Mouse (Mus musculus) MEL (cell line): Measurements from ENCODE around the gene Efhd2. TPM values are rescaled to one million over a fixed set of nuclear protein-coding genes. Genes with fewer than 3 reads are reported as not detected.

ENCODE experiments used
- DNase-seq: peaks from one replicate; pipeline ENCODE4 v3.0.0; 2011; ENCODE audit warnings: low read depth, low spot score
- H3K27ac ChIP-seq: 2 replicates; pipeline ENCODE4 v1.5.1; 2012; ENCODE audit warnings: low read depth, mild to moderate bottlenecking, control low read depth, low read length, moderate library complexity; ENCODE audit not compliant: control insufficient read depth
- H3K27me3 ChIP-seq, 2 experiments: fragments of 150-350 bp in 1 of 2; sonication (generic) in 1 of 2; 2 replicates each; pipeline ENCODE4 v1.6.1; 2012; ENCODE audit warnings: low read length in 2 of 2, mild to moderate bottlenecking in 2 of 2, improper control_type of control experiment in 1 of 2, moderate library complexity in 1 of 2; ENCODE audit not compliant: insufficient read depth in 2 of 2, control insufficient read depth in 1 of 2
- H3K36me3 ChIP-seq, 2 experiments: 2 replicates each; pipeline ENCODE4 v1.6.1; 2012 to 2014; ENCODE audit warnings: low read length in 2 of 2, improper control_type of control experiment in 1 of 2, inconsistent platforms in 1 of 2, mild to moderate bottlenecking in 1 of 2; ENCODE audit not compliant: insufficient read depth in 2 of 2, control insufficient read depth in 1 of 2
- H3K4me1 ChIP-seq, 2 experiments: fragments of 150-350 bp in 1 of 2; sonication (generic) in 1 of 2; 2 replicates each; pipeline ENCODE4 v1.6.1; 2012; ENCODE audit warnings: low read length in 2 of 2, improper control_type of control experiment in 1 of 2, mild to moderate bottlenecking in 1 of 2; ENCODE audit not compliant: insufficient read depth in 2 of 2, control insufficient read depth in 1 of 2
- H3K4me3 ChIP-seq, 2 experiments: fragments of 150-350 bp in 1 of 2; sonication (generic) in 1 of 2; 2 replicates each; pipeline ENCODE4 v1.5.1; 2012; ENCODE audit warnings: low read depth in 2 of 2, low read length in 2 of 2, mild to moderate bottlenecking in 2 of 2, moderate library complexity in 2 of 2, control low read depth in 1 of 2, improper control_type of control experiment in 1 of 2; ENCODE audit not compliant: control insufficient read depth in 1 of 2, insufficient read depth in 1 of 2
- H3K79me2 ChIP-seq: 2 replicates; pipeline ENCODE4 v1.6.1; 2012; ENCODE audit warnings: mild to moderate bottlenecking, low read length, moderate library complexity; ENCODE audit not compliant: control insufficient read depth, poor library complexity, insufficient read depth
- H3K9ac ChIP-seq: 2 replicates; pipeline ENCODE4 v1.6.1; 2012; ENCODE audit warnings: low read depth, mild to moderate bottlenecking, control low read depth, low read length, moderate library complexity; ENCODE audit not compliant: control insufficient read depth, poor library complexity, severe bottlenecking
- H3K9me3 ChIP-seq: fragments of 150-350 bp; sonication (generic); replicated peaks from 2 replicates; pipeline ENCODE4 v1.6.1; 2012; ENCODE audit warnings: mild to moderate bottlenecking, low read length, improper control_type of control experiment, moderate library complexity; ENCODE audit not compliant: insufficient read depth
- CHD2 ChIP-seq: IDR thresholded peaks from 2 replicates; pipeline ENCODE4 v1.6.1; 2011; ENCODE audit warnings: low read length, improper control_type of control experiment
- CTCF ChIP-seq, 3 experiments: IDR thresholded peaks in 2 of 3; conservative IDR thresholded peaks in 1 of 3; 2 replicates each; pipeline ENCODE4 v1.5.1; 2011 to 2012; ENCODE audit warnings: low read length in 3 of 3, low read depth in 2 of 3, mild to moderate bottlenecking in 2 of 3, improper control_type of control experiment in 1 of 3, inconsistent platforms in 1 of 3, mixed read lengths in 1 of 3, moderate library complexity in 1 of 3; ENCODE audit not compliant: control insufficient read depth in 1 of 3, insufficient read depth in 1 of 3, poor library complexity in 1 of 3, severe bottlenecking in 1 of 3
- E2F4 ChIP-seq: IDR thresholded peaks from 2 replicates; pipeline ENCODE4 v1.6.1; 2011; ENCODE audit warnings: low read depth, low read length, improper control_type of control experiment, borderline replicate concordance
- EP300 ChIP-seq, 2 experiments: IDR thresholded peaks; 2 replicates each; pipeline ENCODE4 v1.6.1; 2011; ENCODE audit warnings: improper control_type of control experiment in 2 of 2, low read length in 2 of 2, low read depth in 1 of 2, mild to moderate bottlenecking in 1 of 2
- ETS1 ChIP-seq: IDR thresholded peaks from 2 replicates; pipeline ENCODE4 v1.6.1; 2012; ENCODE audit warnings: low read depth, mild to moderate bottlenecking, inconsistent platforms, low read length, improper control_type of control experiment, moderate library complexity
- GABPA ChIP-seq: IDR thresholded peaks from 2 replicates; pipeline ENCODE4 v1.6.1; 2012; ENCODE audit warnings: low read depth, mild to moderate bottlenecking, inconsistent platforms, low read length, improper control_type of control experiment, moderate library complexity
- HCFC1 ChIP-seq: IDR thresholded peaks from 2 replicates; pipeline ENCODE4 v1.6.1; 2012; ENCODE audit warnings: low read depth, mild to moderate bottlenecking, inconsistent platforms, low read length, improper control_type of control experiment, moderate library complexity
- KAT2A ChIP-seq: conservative IDR thresholded peaks from 2 replicates; pipeline ENCODE4 v1.6.1; 2012; ENCODE audit warnings: low read depth, low read length, improper control_type of control experiment, inconsistent platforms
- MAFK ChIP-seq: IDR thresholded peaks from 2 replicates; pipeline ENCODE4 v1.6.1; 2011; ENCODE audit warnings: low read depth, mild to moderate bottlenecking, low read length, improper control_type of control experiment, borderline replicate concordance
- MAX ChIP-seq: IDR thresholded peaks from 2 replicates; pipeline ENCODE4 v1.6.1; 2011; ENCODE audit warnings: low read length, improper control_type of control experiment
- MYB ChIP-seq: IDR thresholded peaks from 2 replicates; pipeline ENCODE4 v1.6.1; 2011; ENCODE audit warnings: mild to moderate bottlenecking, low read depth, low read length, improper control_type of control experiment
- MYC ChIP-seq: IDR thresholded peaks from 2 replicates; pipeline ENCODE4 v1.6.1; 2011; ENCODE audit warnings: low read depth, mild to moderate bottlenecking, low read length, improper control_type of control experiment, moderate library complexity
- NELFE ChIP-seq: IDR thresholded peaks from 2 replicates; pipeline ENCODE4 v1.6.1; 2011; ENCODE audit warnings: low read depth, low read length, improper control_type of control experiment
- NRF1 ChIP-seq: IDR thresholded peaks from 2 replicates; pipeline ENCODE4 v1.6.1; 2014; ENCODE audit warnings: low read depth, mild to moderate bottlenecking, inconsistent platforms, low read length, improper control_type of control experiment, moderate library complexity; ENCODE audit not compliant: poor library complexity, insufficient read depth, severe bottlenecking
- POLR2A ChIP-seq, 2 experiments: IDR thresholded peaks; 2 replicates each; pipeline ENCODE4 v1.6.1; 2011 to 2012; ENCODE audit warnings: low read length in 2 of 2, mild to moderate bottlenecking in 2 of 2, control low read depth in 1 of 2, improper control_type of control experiment in 1 of 2, low read depth in 1 of 2, moderate library complexity in 1 of 2; ENCODE audit not compliant: control insufficient read depth in 1 of 2, insufficient read depth in 1 of 2, poor library complexity in 1 of 2
- SIN3A ChIP-seq: IDR thresholded peaks from 2 replicates; pipeline ENCODE4 v1.6.1; 2012; ENCODE audit warnings: low read length, improper control_type of control experiment, inconsistent platforms
- TAL1 ChIP-seq: IDR thresholded peaks from 2 replicates; pipeline ENCODE4 v1.6.1; 2012; ENCODE audit warnings: mild to moderate bottlenecking, inconsistent platforms, low read length, moderate library complexity, mixed read lengths
- TBP ChIP-seq: IDR thresholded peaks from 2 replicates; pipeline ENCODE4 v1.8.0; 2011; ENCODE audit warnings: low read depth, low read length, improper control_type of control experiment
- TCF12 ChIP-seq: IDR thresholded peaks from 2 replicates; pipeline ENCODE4 v1.6.1; 2014; ENCODE audit warnings: low read depth, mild to moderate bottlenecking, inconsistent platforms, low read length, improper control_type of control experiment, moderate library complexity
- USF1 ChIP-seq: IDR thresholded peaks from 2 replicates; pipeline ENCODE4 v1.6.1; 2014; ENCODE audit warnings: low read depth, mild to moderate bottlenecking, inconsistent platforms, low read length, improper control_type of control experiment, moderate library complexity
- ZC3H11A ChIP-seq: IDR thresholded peaks from 2 replicates; pipeline ENCODE4 v1.6.1; 2012; ENCODE audit warnings: low read depth, mild to moderate bottlenecking, inconsistent platforms, low read length, improper control_type of control experiment
- ZMIZ1 ChIP-seq: IDR thresholded peaks from 2 replicates; pipeline ENCODE4 v1.6.1; 2012; ENCODE audit warnings: low read depth, mild to moderate bottlenecking, inconsistent platforms, low read length, improper control_type of control experiment, moderate library complexity
- polyA plus RNA-seq, 2 experiments: library from polyadenylated mRNA; stranded (reverse) in 1 of 2; unstranded in 1 of 2; fragments of >175 nt in 1 of 2; fragments of >200 nt in 1 of 2; gene quantifications; 2 replicates each; pipeline versions ENCODE4 v1.2.1 to v1.2.4; 2012; ENCODE audit warnings: low replicate concordance in 2 of 2, low read depth in 1 of 2; ENCODE audit not compliant: insufficient read length in 2 of 2, insufficient read depth in 1 of 2, missing spikeins in 1 of 2
- total RNA-seq: library from RNA; depleted of rRNA; stranded (reverse); fragments of 300-350 nt; gene quantifications from 2 replicates; pipeline ENCODE4 v1.2.3, GENCODE M21; 2012

Gene Efhd2
- total and polyA plus RNA-seq, 3 experiments: 32.4 to 79.1 TPM; not detected in 1

- H3K79me2 ChIP-seq: no peaks in the 10 kb centered on the region
- H3K27ac ChIP-seq: no peak overlapping the region
- no peaks in the 10 kb centered on the region for H3K27me3 ChIP-seq
- no peaks in the 10 kb centered on the region for H3K9me3 ChIP-seq
- H3K4me1 ChIP-seq: peaks cover 0 to 3% of the 10 kb centered on the region in 2 experiments; a peak in 1 of 4 replicates
- no peak for DNase-seq
- TF ChIP-seq E2F4: no peak
- no peak for TF ChIP-seq MAFK
- TF ChIP-seq ZC3H11A: no peak
- TF ChIP-seq CTCF (IDR thresholded peaks at IDR 0.05 in 2 of 3, conservative IDR thresholded peaks at IDR 0.05 in 1 of 3; ENCODE audit: control insufficient read depth in 1 of 3, insufficient read depth in 1 of 3, low read depth in 2 of 3, low read length in 3 of 3, poor library complexity in 1 of 3, severe bottlenecking in 1 of 3): no peak
- no peak for TF ChIP-seq HCFC1
- no peak for TF ChIP-seq TAL1
- TF ChIP-seq MYB: no peak
- TF ChIP-seq GABPA: no peak
- no peak overlapping the region for H3K4me3 ChIP-seq
- H3K9ac ChIP-seq: no peak overlapping the region
- H3K36me3 ChIP-seq: no peaks in the 10 kb centered on the region; a peak in 1 of 4 replicates
These were observed 9.1 kb downstream of the Efhd2 start for GRCm38 (mm10) chr4:141865600-141865999.

GRCm38 (mm10) chr4:141865006-141865405 is 9.7 kb downstream of the Efhd2 start:
- Histone ChIP-seq H3K27me3 (no peaks in the 10 kb centered on the region), H3K4me3 (no peak overlapping the region), H3K36me3 (no peaks in the 10 kb centered on the region; a peak in 1 of 4 replicates), H3K27ac (no peak overlapping the region), H3K79me2 (no peaks in the 10 kb centered on the region), H3K4me1 (peaks cover 0 to 2% of the 10 kb centered on the region in 2 experiments; a peak in 1 of 4 replicates), H3K9ac (no peak overlapping the region), H3K9me3 (no peaks in the 10 kb centered on the region)
- TF ChIP-seq NRF1 (no peak), ZMIZ1 (no peak), TCF12 (no peak), MYC (no peak), USF1 (no peak), KAT2A (no peak), ETS1 (no peak), MYB (no peak)
- no peak for DNase-seq

- Histone ChIP-seq H3K4me1 (no peaks in the 10 kb centered on the region), H3K27ac (no peak overlapping the region), H3K9me3 (no peaks in the 10 kb centered on the region), H3K27me3 (no peaks in the 10 kb centered on the region), H3K36me3 (no peaks in the 10 kb centered on the region; a peak in 1 of 4 replicates), H3K79me2 (no peaks in the 10 kb centered on the region), H3K4me3 (no peak overlapping the region), H3K9ac (no peak overlapping the region)
- DNase-seq: no peak
- TF ChIP-seq EP300 (IDR thresholded peaks at IDR 0.05; ENCODE audit: low read depth in 1 of 2, low read length in 2 of 2) (no peak), POLR2A (IDR thresholded peaks at IDR 0.05; ENCODE audit: control insufficient read depth in 1 of 2, insufficient read depth in 1 of 2, low read depth in 1 of 2, low read length in 2 of 2, poor library complexity in 1 of 2) (no peak), MAX (no peak), MYB (no peak), HCFC1 (no peak), TCF12 (no peak), NELFE (no peak), NRF1 (no peak), SIN3A (no peak), ETS1 (no peak), CHD2 (no peak), TBP (no peak), GABPA (no peak), ZMIZ1 (no peak)
These were observed 10.2 kb downstream of the Efhd2 start for GRCm38 (mm10) chr4:141864506-141864905.
